In genomic region chr6:55295325-55295724, GRCm38 (mm10) we compare ENCODE assay signal across 17 mouse cellular contexts. TPM values are rescaled to one million over a fixed set of nuclear protein-coding genes. Genes with fewer than 3 reads are reported as not detected.
DNase-seq lines count a peak whose midpoint lies in the region; ATAC-seq and TF ChIP-seq lines count a peak whose summit lies in the region.
"Had no signal": no experiment of that assay in that cellular context is flagged by ENCODE, and none has a peak within 500 bp of the region (broad histone marks: within the 10 kb centered on the region; RNA-seq: fewer than 3 reads in every experiment).

No protein-coding gene starts in this region.

- H3K4me3 ChIP-seq in forebrain, embryonic 15.5 days: no peak overlapping the region
- H3K4me3 ChIP-seq: embryonic facial prominence, embryonic 10.5 days; heart, embryonic 15.5 days; midbrain, embryonic 10.5 days had no signal

- peak; percentile 47 for DNase-seq in gastrocnemius, adult 18-20 months (ENCODE audit: low spot score)
- DNase-seq in gastrocnemius, postnatal 4 days (ENCODE audit: low spot score in 2 of 2): no peak
- DNase-seq in kidney, postnatal 10 days: peak; percentile 46
- no peak for DNase-seq in kidney, postnatal 4 days
- peak; percentile 44 for DNase-seq in MN1 (ENCODE audit: low spot score)
- DNase-seq in brain, embryonic 14.5 days (ENCODE audit: low read depth): peak; percentile 11
- no peak for DNase-seq in right cerebral cortex, postnatal 36 days (ENCODE audit: low spot score in 2 of 2)
- DNase-seq: cerebellum, adult 8-10 months; right cerebral cortex, postnatal 25 days; thymus, postnatal 36 days had no signal

- H3K4me1 ChIP-seq in forebrain, embryonic 15.5 days: no peaks in the 10 kb centered on the region
- H3K4me1 ChIP-seq: midbrain, embryonic 10.5 days had no signal

- no peaks in the 10 kb centered on the region for H3K27me3 ChIP-seq in forebrain, embryonic 15.5 days
- H3K27me3 ChIP-seq: heart, embryonic 15.5 days had no signal

- H3K27ac ChIP-seq in forebrain, embryonic 15.5 days (replicated peaks): no peak overlapping the region
- H3K27ac ChIP-seq: embryonic facial prominence, embryonic 10.5 days; heart, embryonic 15.5 days; hindbrain, embryonic 14.5 days; midbrain, embryonic 10.5 days had no signal

- 92% methylated on average over 1 of the region's 1 CpGs for WGBS in forebrain, embryonic 15.5 days

- no peaks in the 10 kb centered on the region for H3K9me3 ChIP-seq in forebrain, embryonic 15.5 days
- H3K9me3 ChIP-seq: embryonic facial prominence, embryonic 10.5 days; heart, embryonic 15.5 days; midbrain, embryonic 10.5 days had no signal

- H3K4me2 ChIP-seq in forebrain, embryonic 15.5 days (replicated peaks): no peak overlapping the region
- H3K4me2 ChIP-seq: heart, embryonic 15.5 days; hindbrain, embryonic 14.5 days had no signal

- no peaks in the 10 kb centered on the region for H3K36me3 ChIP-seq in forebrain, embryonic 15.5 days
- H3K36me3 ChIP-seq: heart, embryonic 15.5 days had no signal

- no peak for TF ChIP-seq CTCF in brain, embryonic 14.5 days (IDR thresholded peaks at IDR 0.05; ENCODE audit: borderline replicate concordance, extremely low read depth, insufficient read depth, insufficient read length)

- H3K9ac ChIP-seq in forebrain, embryonic 15.5 days (replicated peaks): no peak overlapping the region
- H3K9ac ChIP-seq: heart, embryonic 15.5 days; hindbrain, embryonic 14.5 days had no signal

- no peak for ATAC-seq in forebrain, embryonic 15.5 days (replicated peaks)
- ATAC-seq: CD4-positive, CD25-positive, alpha-beta regulatory T cell, adult 4 months; forebrain, embryonic 16.5 days had no signal

- no peak for TF ChIP-seq POLR2A in brain, embryonic 14.5 days (IDR thresholded peaks at IDR 0.05; ENCODE audit: borderline replicate concordance, extremely low read depth, insufficient read depth, insufficient read length, poor library complexity, severe bottlenecking)

RNA-seq across cellular contexts. Expression of gene Aqp1, which starts 40.9 kb away (rescaled TPM):
- total RNA-seq in gastrocnemius, adult 18-20 months (2021): 100 to 1,000 TPM; 212 to 215 TPM
- 100 to 1,000 TPM; 108 to 109 TPM for total RNA-seq in gastrocnemius, postnatal 4 days (2021)
- 10.8 and 21.6 TPM in 2 replicates for polyA plus RNA-seq in brain, embryonic 14.5 days (2012; rRNA removed)
- polyA plus RNA-seq in forebrain, embryonic 15.5 days (2015; fragmentation: Nextera tagmentation; extraction: Ambion mirVana): 5.8 and 12.2 TPM in 2 replicates
- polyA plus RNA-seq: CD4-positive, CD25-positive, alpha-beta regulatory T cell, adult 4 months had no signal

Comparison
In these comparisons a context has a peak if more than half of its experiments do, and no peak if none do; other contexts are left out.
1. DNase-seq: peak in gastrocnemius, adult 18-20 months (single experiment), kidney, postnatal 10 days (single experiment), MN1 (single experiment) and brain, embryonic 14.5 days (single experiment); none in gastrocnemius, postnatal 4 days (0 of 2), kidney, postnatal 4 days (0 of 2) and right cerebral cortex, postnatal 36 days (0 of 2).